Mouse (Mus musculus) testis, adult 2 months (tissue): Measurements from ENCODE around the gene Sypl.

ENCODE experiments used
- CTCF ChIP-seq: fragments of 200-500 bp; IDR thresholded peaks from 2 replicates; pipeline ENCODE4 v1.5.1; 2012; ENCODE audit warnings: low read depth, mild to moderate bottlenecking, inconsistent platforms, low read length, moderate library complexity; ENCODE audit not compliant: control insufficient read depth, insufficient read depth, insufficient replicate concordance
- POLR2A ChIP-seq: fragments of 200-500 bp; IDR thresholded peaks from 2 replicates; pipeline ENCODE4 v1.6.1; 2012; ENCODE audit warnings: low read depth, mild to moderate bottlenecking, inconsistent platforms, low read length, moderate library complexity; ENCODE audit not compliant: control insufficient read depth

GRCm38 (mm10) chr12:32918683-32919082 is 35.0 kb upstream of the Sypl start:
- TF ChIP-seq CTCF (no peak), POLR2A (no peak)
